Mouse (Mus musculus) CH12.LX (cell line): Measurements from ENCODE around the gene Atp1a4. TPM values are rescaled to one million over a fixed set of nuclear protein-coding genes. Genes with fewer than 3 reads are reported as not detected.

Experiments used
- DNase-seq: peaks from one replicate; pipeline ENCODE4 v3.0.0-alpha.2; 2013; ENCODE audit errors: extremely low read depth
- H3K27ac ChIP-seq: 2 replicates; pipeline ENCODE4 v1.5.1; 2012; ENCODE audit warnings: low read depth, mild to moderate bottlenecking, control low read depth, moderate library complexity; ENCODE audit not compliant: insufficient read depth
- H3K27me3 ChIP-seq: replicated peaks from 2 replicates; pipeline ENCODE3; 2012; ENCODE audit warnings: inconsistent platforms
- H3K36me3 ChIP-seq, 2 experiments: replicated peaks in 1 of 2; 2 replicates each; pipeline versions ENCODE3 to v1.6.1; 2012; ENCODE audit warnings: inconsistent platforms in 1 of 2, low read length in 1 of 2, mild to moderate bottlenecking in 1 of 2, mixed read lengths in 1 of 2, moderate library complexity in 1 of 2; ENCODE audit not compliant: control insufficient read depth in 1 of 2, insufficient read depth in 1 of 2
- H3K4me1 ChIP-seq, 2 experiments: 2 replicates each; pipeline ENCODE4 v1.6.1; 2012; ENCODE audit warnings: inconsistent platforms in 1 of 2, moderate library complexity in 1 of 2; ENCODE audit not compliant: insufficient read depth in 2 of 2, control insufficient read depth in 1 of 2
- H3K4me2 ChIP-seq: 2 replicates; pipeline ENCODE4 v1.6.1; 2012; ENCODE audit warnings: low read depth, mild to moderate bottlenecking, control low read depth; ENCODE audit not compliant: poor library complexity, insufficient read depth, severe bottlenecking
- H3K4me3 ChIP-seq, 3 experiments: fragments of 150-350 bp in 1 of 3; sonication (generic) in 1 of 3; replicated peaks in 1 of 3; 2 replicates each; pipeline versions ENCODE3 to v1.5.1; 2011 to 2012; ENCODE audit warnings: low read depth in 2 of 3, low read length in 2 of 3, mild to moderate bottlenecking in 2 of 3, moderate library complexity in 2 of 3, control low read depth in 1 of 3, improper control_type of control experiment in 1 of 3, inconsistent platforms in 1 of 3, mixed read lengths in 1 of 3; ENCODE audit not compliant: poor library complexity in 1 of 3
- H3K79me2 ChIP-seq: replicated peaks from 2 replicates; pipeline ENCODE4 v1.6.1; 2012; ENCODE audit warnings: mild to moderate bottlenecking, moderate library complexity; ENCODE audit not compliant: control insufficient read depth, poor library complexity, insufficient read depth, severe bottlenecking; ENCODE audit errors: extremely low read depth
- H3K9ac ChIP-seq: 2 replicates; pipeline ENCODE4 v1.6.1; 2012; ENCODE audit warnings: low read depth, mild to moderate bottlenecking, control low read depth, moderate library complexity; ENCODE audit not compliant: insufficient read depth
- H3K9me3 ChIP-seq: replicated peaks from 2 replicates; pipeline ENCODE3; 2012; ENCODE audit warnings: low read length, inconsistent platforms, mixed read lengths
- BHLHE40 ChIP-seq: IDR thresholded peaks from 2 replicates; pipeline ENCODE4 v1.6.1; 2011; ENCODE audit warnings: mild to moderate bottlenecking, low read depth, low read length, improper control_type of control experiment
- CHD1 ChIP-seq: IDR thresholded peaks from 2 replicates; pipeline ENCODE4 v1.6.1; 2012; ENCODE audit warnings: low read depth, low read length, improper control_type of control experiment, inconsistent platforms
- CHD2 ChIP-seq: IDR thresholded peaks from 2 replicates; pipeline ENCODE4 v1.6.1; 2011; ENCODE audit warnings: low read length, improper control_type of control experiment
- CTCF ChIP-seq, 2 experiments: IDR thresholded peaks in 1 of 2; conservative IDR thresholded peaks in 1 of 2; 2 replicates each; pipeline ENCODE4 v1.5.1; 2011 to 2012; ENCODE audit warnings: low read depth in 2 of 2, low read length in 2 of 2, improper control_type of control experiment in 1 of 2, inconsistent platforms in 1 of 2, mild to moderate bottlenecking in 1 of 2, moderate library complexity in 1 of 2
- E2F4 ChIP-seq: IDR thresholded peaks from 2 replicates; pipeline ENCODE4 v1.6.1; 2011; ENCODE audit warnings: low read depth, low read length, improper control_type of control experiment; ENCODE audit not compliant: insufficient replicate concordance
- ELF1 ChIP-seq: IDR thresholded peaks from 2 replicates; pipeline ENCODE4 v1.6.1; 2014; ENCODE audit warnings: low read depth, mild to moderate bottlenecking, inconsistent platforms, low read length, improper control_type of control experiment
- GABPA ChIP-seq: IDR thresholded peaks from 2 replicates; pipeline ENCODE4 v1.6.1; 2012; ENCODE audit warnings: low read depth, low read length, improper control_type of control experiment, inconsistent platforms; ENCODE audit not compliant: insufficient replicate concordance
- HCFC1 ChIP-seq: IDR thresholded peaks from 2 replicates; pipeline ENCODE4 v1.6.1; 2012; ENCODE audit warnings: low read depth, mild to moderate bottlenecking, inconsistent platforms, low read length, improper control_type of control experiment
- IRF4 ChIP-seq: IDR thresholded peaks from 2 replicates; pipeline ENCODE4 v1.6.1; 2014; ENCODE audit warnings: low read depth, mild to moderate bottlenecking, inconsistent platforms, low read length, improper control_type of control experiment
- JUN ChIP-seq: IDR thresholded peaks from 2 replicates; pipeline ENCODE4 v1.6.1; 2011; ENCODE audit warnings: low read depth, mild to moderate bottlenecking, low read length, improper control_type of control experiment, moderate library complexity; ENCODE audit not compliant: insufficient read depth
- JUND ChIP-seq: conservative IDR thresholded peaks from 2 replicates; pipeline ENCODE4 v1.6.1; 2011; ENCODE audit warnings: low read depth, low read length, improper control_type of control experiment
- MAX ChIP-seq: IDR thresholded peaks from 2 replicates; pipeline ENCODE4 v1.6.1; 2011; ENCODE audit warnings: low read length, improper control_type of control experiment
- MEF2A ChIP-seq: IDR thresholded peaks from 2 replicates; pipeline ENCODE4 v1.6.1; 2014; ENCODE audit warnings: low read depth, mild to moderate bottlenecking, inconsistent platforms, low read length, improper control_type of control experiment, borderline replicate concordance
- MXI1 ChIP-seq: IDR thresholded peaks from 2 replicates; pipeline ENCODE4 v1.6.1; 2011; ENCODE audit warnings: mild to moderate bottlenecking, low read depth, low read length, improper control_type of control experiment
- MYC ChIP-seq: IDR thresholded peaks from 2 replicates; pipeline ENCODE4 v1.6.1; 2011; ENCODE audit warnings: low read depth, mild to moderate bottlenecking, improper control_type of control experiment, low read length
- NELFE ChIP-seq: IDR thresholded peaks from 2 replicates; pipeline ENCODE4 v1.6.1; 2011; ENCODE audit warnings: low read depth, low read length, improper control_type of control experiment
- NRF1 ChIP-seq: IDR thresholded peaks from 2 replicates; pipeline ENCODE4 v1.6.1; 2014; ENCODE audit warnings: low read depth, mild to moderate bottlenecking, inconsistent platforms, low read length, improper control_type of control experiment, moderate library complexity
- PAX5 ChIP-seq: IDR thresholded peaks from 2 replicates; pipeline ENCODE4 v1.6.1; 2012; ENCODE audit warnings: low read length, inconsistent platforms, mixed read lengths
- RCOR1 ChIP-seq: conservative IDR thresholded peaks from 2 replicates; pipeline ENCODE4 v1.6.1; 2012; ENCODE audit warnings: low read depth, mild to moderate bottlenecking, inconsistent platforms, low read length, improper control_type of control experiment
- TBP ChIP-seq: conservative IDR thresholded peaks from 2 replicates; pipeline ENCODE4 v1.6.1; 2011; ENCODE audit warnings: low read depth, low read length, improper control_type of control experiment
- USF1 ChIP-seq: IDR thresholded peaks from 2 replicates; pipeline ENCODE4 v1.6.1; 2014; ENCODE audit warnings: low read depth, mild to moderate bottlenecking, inconsistent platforms, low read length, improper control_type of control experiment
- USF2 ChIP-seq: conservative IDR thresholded peaks from 2 replicates; pipeline ENCODE4 v1.6.1; 2011; ENCODE audit warnings: low read depth, low read length, improper control_type of control experiment
- ZMIZ1 ChIP-seq: IDR thresholded peaks from 2 replicates; pipeline ENCODE4 v1.6.1; 2012; ENCODE audit warnings: low read depth, mild to moderate bottlenecking, inconsistent platforms, low read length, improper control_type of control experiment
- dilution Hi-C: fragments of 300-500 bp; cut with MboI; formaldehyde crosslinking; loops from 2 replicates; pipeline ENCODE4 v1.14.3; 2020; ENCODE audit warnings: low sequenced_read_pairs; ENCODE audit not compliant: extremely low pct_unique_long_range_greater_than_20kb, extremely low pct_ligation_motif_present
- in situ Hi-C: fragments of 300-500 bp; cut with MboI; formaldehyde crosslinking; loops from 3 replicates; pipeline ENCODE4 v1.14.3; 2019; ENCODE audit warnings: low sequenced_read_pairs, low pct_ligation_motif_present, low pct_unique_long_range_greater_than_20kb, mixed read lengths
- polyA plus RNA-seq: library from polyadenylated mRNA; unstranded; fragments of >175 nt; gene quantifications from 2 replicates; pipeline ENCODE4 v1.2.1, GENCODE M21; 2012; ENCODE audit warnings: low read depth; ENCODE audit not compliant: insufficient read length
- total RNA-seq, 2 experiments: library from RNA; depleted of rRNA; stranded (reverse); fragments of 300-350 nt in 1 of 2; fragments of >200 nt in 1 of 2; gene quantifications; 2 replicates each; pipeline ENCODE4 v1.2.3; 2012 to 2014

Atp1a4 gene
- total and polyA plus RNA-seq, 3 experiments, result not detected

- Histone ChIP-seq H3K27me3 (peaks cover 3% of the 10 kb centered on the region), H3K4me3 (no peak overlapping the region), H3K27ac (no peak overlapping the region), H3K9ac (no peak overlapping the region), H3K4me2 (no peak overlapping the region), H3K4me1 (no peaks in the 10 kb centered on the region), H3K79me2 (no peaks in the 10 kb centered on the region), H3K9me3 (no peaks in the 10 kb centered on the region), H3K36me3 (no peaks in the 10 kb centered on the region)
- dilution Hi-C loops (no loop called here), in situ Hi-C loops (no loop called here)
- no peak for DNase-seq
- TF ChIP-seq NRF1 (no peak), HCFC1 (no peak), MEF2A (no peak), IRF4 (no peak), GABPA (no peak), PAX5 (no peak), MXI1 (no peak)
These were observed 30.0 kb downstream of the Atp1a4 start for GRCm38 (mm10) chr1:172228209-172228608.

GRCm38 (mm10) chr1:172221297-172222063 is 36.7 kb downstream of the Atp1a4 start:
- no peak for DNase-seq
- TF ChIP-seq CTCF (conservative IDR thresholded peaks at IDR 0.05 in 1 of 2, IDR thresholded peaks at IDR 0.05 in 1 of 2; ENCODE audit: low read depth in 2 of 2, low read length in 2 of 2) (no peak), CHD1 (no peak), HCFC1 (no peak), ELF1 (no peak)
- no peaks in the 10 kb centered on the region for H3K79me2 ChIP-seq
- no peak overlapping the region for H3K4me2 ChIP-seq
- in situ Hi-C loops, result no loop called here
- no peak overlapping the region for H3K27ac ChIP-seq
- H3K36me3 ChIP-seq, result no peaks in the 10 kb centered on the region
- H3K4me1 ChIP-seq, result peaks cover 3 to 23% of the 10 kb centered on the region in 2 experiments; a peak in 3 of 4 replicates
- dilution Hi-C loops, result no loop called here
- no peaks in the 10 kb centered on the region for H3K9me3 ChIP-seq
- no peak overlapping the region for H3K4me3 ChIP-seq
- H3K9ac ChIP-seq, result no peak overlapping the region
- no peaks in the 10 kb centered on the region for H3K27me3 ChIP-seq

GRCm38 (mm10) chr1:172220414-172220813 is 37.8 kb downstream of the Atp1a4 start:
- H3K79me2 ChIP-seq, result no peaks in the 10 kb centered on the region
- H3K4me3 ChIP-seq, result no peak overlapping the region
- in situ Hi-C loops (no loop called here), dilution Hi-C loops (no loop called here)
- no peak overlapping the region for H3K4me2 ChIP-seq
- no peak overlapping the region for H3K9ac ChIP-seq
- peaks cover 4 to 23% of the 10 kb centered on the region in 2 experiments; a peak in 3 of 4 replicates for H3K4me1 ChIP-seq
- no peaks in the 10 kb centered on the region for H3K9me3 ChIP-seq
- TF ChIP-seq CHD1 (no peak), TBP (no peak), CHD2 (no peak), RCOR1 (no peak), GABPA (no peak), USF2 (no peak), ELF1 (no peak), MXI1 (no peak), JUN (no peak), NELFE (no peak), USF1 (no peak), ZMIZ1 (no peak), MAX (no peak), JUND (no peak), E2F4 (no peak), BHLHE40 (no peak), MYC (no peak)
- no peaks in the 10 kb centered on the region for H3K27me3 ChIP-seq
- DNase-seq, result no peak
- H3K36me3 ChIP-seq, result no peaks in the 10 kb centered on the region
- H3K27ac ChIP-seq, result no peak overlapping the region
